17 mouse cellular contexts compared by ENCODE assay signal in genomic region chr12:32605353-32605752, GRCm38 (mm10).
"Had no signal": no experiment of that assay in that cellular context is flagged by ENCODE, and none has a peak within 500 bp of the region (broad histone marks: within the 10 kb centered on the region; RNA-seq: fewer than 3 reads in every experiment).

No protein-coding gene starts in this region.

- H3K4me3 ChIP-seq: layer of hippocampus, adult 2 months; liver, embryonic 13.5 days; lung, embryonic 15.5 days; midbrain, embryonic 12.5 days; midbrain, embryonic 15.5 days; neural tube, embryonic 12.5 days; neural tube, embryonic 15.5 days had no signal

- H3K27me3 ChIP-seq: liver, embryonic 13.5 days; lung, embryonic 15.5 days; midbrain, embryonic 12.5 days; midbrain, embryonic 15.5 days; neural tube, embryonic 12.5 days; neural tube, embryonic 15.5 days had no signal

- H3K36me3 ChIP-seq: liver, embryonic 13.5 days; lung, embryonic 15.5 days; midbrain, embryonic 12.5 days; midbrain, embryonic 15.5 days; neural tube, embryonic 12.5 days; neural tube, embryonic 15.5 days had no signal

- H3K27ac ChIP-seq: kidney, postnatal 0 days; layer of hippocampus, adult 2 months; liver, embryonic 13.5 days; lung, embryonic 15.5 days; macrophage; midbrain, embryonic 12.5 days; midbrain, embryonic 15.5 days; neural tube, embryonic 12.5 days; neural tube, embryonic 15.5 days had no signal

- H3K9ac ChIP-seq: liver, embryonic 13.5 days; lung, embryonic 15.5 days; midbrain, embryonic 12.5 days; midbrain, embryonic 15.5 days; neural tube, embryonic 12.5 days; neural tube, embryonic 15.5 days had no signal

- H3K4me1 ChIP-seq: liver, embryonic 13.5 days; lung, embryonic 15.5 days; midbrain, embryonic 12.5 days; midbrain, embryonic 15.5 days; neural tube, embryonic 12.5 days; neural tube, embryonic 15.5 days had no signal

- DNase-seq: kidney, adult 2 months; kidney, postnatal 25 days; layer of hippocampus, adult 9-11 months; liver, embryonic 13.5 days; lung, postnatal 14 days; right cerebral cortex, adult 18-20 months; right cerebral cortex, postnatal 25 days; thymus, adult 18-20 months; thymus, postnatal 36 days had no signal

- H3K9me3 ChIP-seq: liver, embryonic 13.5 days; lung, embryonic 15.5 days; midbrain, embryonic 12.5 days; midbrain, embryonic 15.5 days; neural tube, embryonic 12.5 days; neural tube, embryonic 15.5 days had no signal
